Mouse (Mus musculus): ENCODE measurements at regions not wholly inside any gene's neighbourhood (a gene's known extent, or its start where the extent isn't known, plus 50 kb on each side); places are given as distances from the start of the nearest gene placed in this dataset.

- no peak for TF ChIP-seq EP300 (IDR thresholded peaks at IDR 0.05; ENCODE audit: low read depth)
- TF ChIP-seq CTCF (IDR thresholded peaks at IDR 0.05; ENCODE audit: low read depth), result peak; percentile 77
Measured at GRCm38 (mm10) chr2:161470025-161470424, 361.1 kb upstream of the Chd6 start.

Measured in heart, postnatal 0 days (tissue).